Mouse (Mus musculus): ENCODE data around the gene Nemp1.

Gene Nemp1

GRCm38 (mm10) chr10:127666501-127667268 lies at the start of gene Nemp1:
Gene Nemp1 (plus strand): TSS chr10:127666901.
- DNase-seq = peak; percentile 91 to 94

- peak in 1 of 2 experiments; percentile 34 for DNase-seq
Observed at GRCm38 (mm10) chr10:127617294-127617693, 49.4 kb upstream of the Nemp1 start.

- DNase-seq = peak; percentile 33 to 53
Observed at GRCm38 (mm10) chr10:127618173-127618572, 48.5 kb upstream of the Nemp1 start.

DNA sequence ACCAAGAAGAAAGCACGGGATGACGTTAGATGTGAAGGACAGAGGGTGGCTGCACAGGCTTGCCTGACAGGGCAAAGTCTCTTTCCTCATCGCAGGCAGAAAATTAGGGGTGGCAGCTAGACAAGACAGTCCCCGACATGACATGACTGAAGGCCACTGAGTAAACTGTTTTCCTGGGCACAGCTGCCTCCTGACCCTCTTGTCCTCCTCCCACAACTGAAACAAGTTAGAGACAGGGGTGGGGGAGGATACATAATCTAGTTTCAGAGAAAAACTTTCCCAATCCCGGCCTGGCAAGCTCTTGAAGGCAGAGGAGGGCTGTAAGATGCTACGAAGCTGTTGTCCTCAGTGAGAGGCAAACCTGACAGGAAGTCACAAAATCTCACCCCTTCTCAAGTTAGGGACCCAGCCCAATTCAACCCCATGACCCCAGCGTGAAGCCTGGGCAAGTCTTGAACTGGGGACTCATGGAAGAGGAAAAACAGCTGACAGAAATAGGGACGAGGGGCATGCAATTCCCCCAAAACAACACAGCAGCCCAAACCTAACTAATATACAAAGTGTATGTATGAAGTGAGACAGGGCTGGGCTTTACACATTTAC lies 47.5 kb upstream of the Nemp1 start:
- DNase-seq = no peak

DNA sequence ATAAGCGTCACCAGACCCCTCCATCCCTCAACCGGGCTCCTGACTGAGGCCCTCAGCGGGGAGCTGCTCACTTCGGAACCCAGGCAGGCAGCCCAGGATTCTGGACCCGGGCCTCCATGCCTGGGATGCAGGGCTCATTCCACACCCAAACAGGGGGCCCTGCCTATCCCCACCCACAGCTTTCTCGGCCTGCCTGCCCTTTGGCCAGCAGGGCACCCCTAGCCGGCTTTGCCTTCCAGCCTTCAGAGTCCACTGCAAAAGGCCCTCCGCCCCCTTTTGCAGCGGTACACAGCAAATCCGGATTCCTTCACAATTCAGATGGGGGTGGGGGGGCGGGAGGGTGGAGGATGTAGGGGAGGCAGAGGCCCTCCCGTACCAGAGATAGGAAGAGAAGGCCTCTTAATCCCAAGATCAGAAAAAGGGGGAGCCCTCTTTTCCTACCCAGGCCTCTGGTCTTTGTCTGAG lies 46.7 kb upstream of the Nemp1 start:
- peak; percentile 60 to 72 for DNase-seq

DNA sequence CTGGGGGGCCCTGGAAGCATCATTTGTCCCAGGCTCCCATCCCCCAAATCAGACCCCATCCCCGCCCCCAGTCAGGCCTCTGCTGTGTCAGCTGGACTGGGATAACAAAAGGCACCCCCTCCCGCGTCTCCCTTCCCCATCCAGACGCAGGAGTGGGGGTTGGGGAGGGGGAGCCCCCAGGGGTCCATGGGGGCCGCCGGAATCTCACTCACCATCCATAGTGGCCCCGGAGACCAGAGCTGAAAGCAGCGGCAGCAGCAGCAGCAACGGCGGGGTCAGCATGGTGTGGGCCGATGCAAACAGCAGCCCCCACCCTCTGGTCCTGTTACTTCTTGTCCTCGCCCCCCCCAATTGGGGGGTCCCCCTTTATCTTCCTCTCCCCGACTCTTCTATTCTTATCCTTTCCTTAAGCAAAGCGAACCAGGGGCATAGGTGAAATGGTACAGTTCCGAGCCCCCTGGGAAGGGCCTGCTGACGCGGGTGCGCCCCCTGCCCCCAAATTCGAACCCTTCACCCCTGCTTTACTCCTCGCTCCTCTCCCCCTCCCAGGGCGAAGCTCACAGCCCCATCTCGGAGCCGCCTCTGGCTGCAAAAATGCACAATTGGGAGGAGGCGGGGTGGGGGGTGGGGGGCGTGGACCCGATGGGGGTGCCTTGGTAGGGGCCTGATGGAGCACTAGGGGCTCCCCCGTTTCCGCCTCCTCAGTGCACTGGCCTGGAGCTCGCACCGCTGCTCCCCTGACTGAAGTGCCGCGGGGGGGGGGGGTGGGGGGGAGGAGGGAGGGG lies 46.1 kb upstream of the Nemp1 start, which contains the start of gene Lrp1:
Gene Lrp1, minus strand, starts transcription at position 743 of the 785 bp plus-strand sequence.
- peak; percentile 61 to 75 for DNase-seq

DNA sequence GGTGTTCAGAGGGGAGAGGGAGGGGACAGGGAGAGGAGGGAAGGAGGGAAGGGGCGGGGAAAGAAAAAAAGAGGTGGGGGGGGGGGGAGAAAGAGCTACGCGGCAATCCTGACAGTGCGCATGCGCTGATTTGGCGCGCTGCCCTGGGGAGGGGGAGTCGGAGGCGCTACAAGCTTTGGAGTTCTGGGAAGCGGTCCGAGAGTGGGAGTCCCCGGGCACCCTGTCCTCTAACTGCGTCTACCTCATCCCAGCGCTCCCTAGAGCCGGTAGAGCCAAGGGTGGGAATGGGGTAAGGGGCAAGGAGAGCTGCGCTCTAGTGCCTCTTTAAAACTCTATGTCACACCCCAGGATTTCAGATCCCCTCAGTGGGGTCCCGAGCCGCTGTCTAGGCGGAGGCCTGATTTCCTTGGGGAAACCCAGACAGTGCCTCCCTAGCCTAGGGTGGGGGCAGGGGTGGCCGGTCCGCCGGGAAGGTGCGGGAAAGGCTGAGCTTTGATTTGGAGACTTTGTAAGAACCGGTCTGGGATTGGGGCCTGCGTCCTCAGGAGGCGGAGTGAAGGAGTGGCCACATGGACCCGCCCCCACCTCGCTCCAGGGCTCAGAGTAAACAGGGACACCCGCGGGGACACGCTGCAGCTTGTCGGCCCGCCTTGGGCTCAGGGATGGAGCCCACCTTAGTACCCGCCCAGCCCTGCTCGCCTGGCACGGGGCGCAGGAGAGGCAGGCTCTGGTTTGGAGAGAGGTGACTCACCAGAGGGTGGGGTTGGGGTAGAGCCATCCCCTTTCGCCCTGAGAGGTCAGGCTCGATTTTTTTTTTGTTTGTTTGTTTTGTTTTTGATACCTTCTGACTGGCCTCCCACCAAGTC lies 45.3 kb upstream of the Nemp1 start:
- DNase-seq = peak; percentile 91 to 95

DNA sequence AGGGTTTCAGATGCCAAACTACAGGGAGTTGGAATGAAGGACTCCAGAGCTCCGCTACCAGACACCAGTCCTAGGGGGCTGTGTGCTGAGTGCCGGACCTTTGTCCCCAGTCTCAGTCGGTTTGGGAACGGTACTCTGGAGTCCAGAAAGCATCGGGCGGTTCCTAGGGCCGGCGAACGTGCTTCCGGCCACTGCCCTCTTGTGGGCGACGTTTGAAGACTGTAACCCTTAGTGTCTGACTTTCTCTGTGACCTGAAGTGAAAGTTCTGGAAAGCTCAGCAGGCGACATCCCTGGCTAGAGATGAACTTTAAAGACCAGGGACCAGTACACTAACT lies 44.7 kb upstream of the Nemp1 start:
- peak; percentile 82 to 90 for DNase-seq

DNA sequence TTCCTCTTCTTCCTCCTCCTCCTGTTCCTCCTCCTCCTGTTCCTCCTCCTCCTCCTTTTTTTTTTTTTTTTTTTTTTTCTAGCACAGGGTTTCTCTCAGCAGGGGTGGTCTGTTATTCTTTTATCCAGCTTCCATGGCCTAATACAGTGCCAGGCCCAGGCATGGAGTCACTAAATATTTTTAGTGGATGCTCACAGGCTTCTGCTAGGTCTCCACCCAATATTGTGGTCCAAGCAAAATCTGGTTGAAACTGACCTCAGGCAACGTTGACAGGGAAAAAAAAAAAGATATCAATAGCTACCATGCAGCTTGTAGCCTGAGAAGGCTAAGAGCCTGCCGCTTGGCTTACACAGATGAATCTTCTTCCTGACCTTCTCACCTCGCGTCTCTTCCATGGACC lies 44.0 kb upstream of the Nemp1 start:
- DNase-seq = no peak

DNA sequence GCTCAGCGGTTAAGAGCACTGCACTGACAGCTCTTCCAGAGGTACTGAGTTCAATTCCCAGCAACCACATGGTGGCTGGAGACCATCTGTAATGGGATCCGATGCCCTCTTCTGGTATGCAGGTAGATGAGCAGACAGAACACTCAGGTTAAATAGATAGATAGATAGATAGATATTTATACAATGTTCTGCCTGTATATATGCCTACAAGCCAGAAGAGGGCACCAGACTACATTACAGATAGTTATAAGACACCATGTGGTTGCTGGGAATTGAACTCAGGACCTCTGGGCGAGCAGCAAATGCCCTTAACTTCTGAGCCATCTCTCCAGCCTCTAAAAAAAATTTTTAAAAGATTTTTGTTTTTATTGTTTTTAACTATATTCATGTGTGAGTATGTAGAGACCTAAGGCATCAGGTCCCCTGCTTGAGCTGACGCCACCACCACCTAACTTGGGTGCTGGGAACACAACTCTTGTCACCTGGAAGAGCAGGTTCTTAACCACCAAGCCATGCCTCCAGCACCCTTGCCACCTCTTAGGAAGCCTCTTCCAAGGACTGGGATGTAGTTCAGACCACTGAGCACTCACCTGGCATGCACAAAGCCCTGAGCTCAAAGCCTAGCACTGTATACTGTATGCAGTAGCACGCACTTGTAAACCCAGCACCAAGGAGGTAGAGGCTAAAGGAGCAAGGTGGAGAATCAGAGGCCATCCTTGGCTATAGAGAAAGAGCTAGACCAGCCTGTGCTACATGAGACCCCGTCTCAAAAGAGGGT lies 43.1 kb upstream of the Nemp1 start:
- DNase-seq = no peak

- peak in 1 of 2 experiments; percentile 30 for DNase-seq
Observed at GRCm38 (mm10) chr10:127626433-127626832, 40.3 kb upstream of the Nemp1 start.

DNA sequence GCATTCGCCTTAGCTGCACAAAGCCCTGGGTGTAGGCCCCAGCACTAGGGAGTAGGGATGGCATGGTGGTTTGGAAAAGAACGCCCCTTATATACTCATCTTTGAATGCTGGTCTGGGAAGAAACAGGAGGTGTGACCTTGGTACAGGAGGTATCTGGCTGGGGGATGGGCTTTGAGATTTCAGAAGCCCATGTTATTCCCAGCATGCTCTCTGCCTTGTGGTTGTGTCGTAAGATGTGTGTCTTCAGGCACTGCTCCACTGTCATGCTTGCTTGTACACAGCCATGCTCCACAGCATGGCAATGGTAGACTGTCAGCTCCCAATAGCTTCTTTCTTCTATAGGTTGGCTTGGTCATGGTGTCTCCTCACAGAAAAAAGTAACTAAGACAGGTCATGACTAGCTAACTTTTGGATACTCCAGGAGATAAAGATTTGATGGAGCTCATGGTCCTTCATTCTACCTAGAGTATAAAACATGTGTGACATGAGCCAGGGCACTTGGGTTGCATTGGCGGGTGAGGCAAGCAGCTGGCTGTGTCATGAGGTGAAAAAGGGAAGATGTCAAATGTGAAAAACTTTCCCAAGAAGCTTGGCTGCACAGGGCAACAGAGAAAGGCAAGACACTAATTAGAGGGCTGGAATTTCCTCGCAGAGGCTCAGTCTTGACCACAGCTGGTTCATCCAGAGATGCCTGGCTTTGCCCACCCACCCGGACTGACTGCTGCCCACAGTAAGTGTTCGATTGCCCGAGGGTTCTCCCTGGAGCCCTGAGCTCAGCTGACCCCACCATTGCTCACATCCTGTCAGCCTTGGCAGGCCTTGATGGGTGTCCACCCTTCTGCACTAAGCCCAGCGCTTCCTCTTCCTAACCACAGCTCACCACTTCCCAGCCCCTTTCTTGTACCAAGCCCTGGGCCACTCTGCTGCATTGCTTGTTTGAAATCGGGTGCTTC lies 35.2 kb upstream of the Nemp1 start:
- DNase-seq = no peak

DNA sequence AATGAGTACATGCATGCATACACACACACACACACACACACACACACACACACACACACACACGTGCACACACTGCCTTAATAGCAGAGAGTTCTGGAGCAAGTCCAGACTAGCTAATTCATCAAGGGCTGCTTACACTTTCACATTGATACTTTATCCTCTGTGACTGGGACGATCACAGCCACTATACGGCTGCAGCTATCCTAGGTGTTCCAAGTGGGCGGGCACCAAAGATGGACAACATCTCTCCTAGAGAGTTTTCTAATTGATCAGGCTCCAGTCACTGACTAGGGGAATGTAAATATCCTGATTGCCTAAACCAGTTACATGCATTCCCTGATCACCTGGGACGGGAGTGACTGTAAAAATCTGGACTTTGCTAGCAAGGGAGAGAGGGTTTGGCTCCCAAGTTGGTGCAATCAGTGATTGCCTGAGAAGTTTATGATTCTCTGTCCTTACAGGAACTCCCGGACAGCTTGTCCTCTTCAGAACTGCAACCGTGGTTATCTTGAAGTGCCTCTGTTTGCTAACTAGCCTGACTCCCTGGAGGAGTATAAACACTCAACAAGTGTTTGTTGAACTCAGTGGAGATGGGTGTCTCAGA lies 33.9 kb upstream of the Nemp1 start:
- DNase-seq = no peak

GRCm38 (mm10) chr10:127640421-127640820 lies 26.3 kb upstream of the Nemp1 start:
- DNase-seq = no peak

GRCm38 (mm10) chr10:127641861-127642771 lies 24.6 kb upstream of the Nemp1 start:
- DNase-seq = peak; percentile 97 to 98

DNA sequence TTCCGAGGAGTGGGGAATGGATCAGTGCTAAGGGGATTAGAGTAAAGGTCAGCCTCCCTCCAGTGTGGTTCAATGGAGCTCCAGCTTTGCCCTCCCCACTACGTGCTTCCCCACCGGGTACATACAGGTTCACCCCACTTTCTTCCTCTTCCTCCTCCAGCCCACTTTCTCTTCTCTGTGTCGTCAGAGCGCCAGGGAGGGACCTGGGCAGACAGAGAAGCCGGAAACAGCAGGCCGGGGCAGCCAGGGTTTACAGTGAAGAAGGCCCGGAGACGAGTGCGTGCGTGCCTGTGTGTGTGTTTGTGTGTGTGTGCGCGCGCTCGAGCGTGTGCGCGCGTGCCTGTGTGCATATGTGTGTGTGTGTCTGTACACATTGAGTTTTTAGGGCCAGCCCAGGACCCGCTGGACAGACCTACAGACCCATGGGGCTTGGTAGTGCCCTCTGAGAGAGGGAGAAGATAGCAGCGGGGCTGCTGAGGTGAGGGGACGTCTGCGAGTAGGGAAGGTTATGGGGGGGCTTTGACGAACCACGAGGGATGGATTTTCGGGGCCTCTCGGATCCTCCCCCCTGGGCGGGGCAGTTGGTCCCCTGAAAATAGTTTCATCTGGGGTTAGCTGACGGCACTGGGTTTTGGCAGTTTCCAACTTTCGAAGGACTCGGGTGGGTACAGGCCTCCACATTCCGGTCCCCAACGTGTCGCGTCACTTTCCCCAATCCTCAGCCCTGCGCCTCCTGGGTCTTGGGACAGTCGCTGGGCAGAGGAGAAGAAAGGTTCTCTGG lies 23.7 kb upstream of the Nemp1 start, which contains the start of gene Stat6:
Gene Stat6, plus strand, starts transcription at position 215 of the 781 bp plus-strand sequence.
- DNase-seq = peak; percentile 77 to 87

DNA sequence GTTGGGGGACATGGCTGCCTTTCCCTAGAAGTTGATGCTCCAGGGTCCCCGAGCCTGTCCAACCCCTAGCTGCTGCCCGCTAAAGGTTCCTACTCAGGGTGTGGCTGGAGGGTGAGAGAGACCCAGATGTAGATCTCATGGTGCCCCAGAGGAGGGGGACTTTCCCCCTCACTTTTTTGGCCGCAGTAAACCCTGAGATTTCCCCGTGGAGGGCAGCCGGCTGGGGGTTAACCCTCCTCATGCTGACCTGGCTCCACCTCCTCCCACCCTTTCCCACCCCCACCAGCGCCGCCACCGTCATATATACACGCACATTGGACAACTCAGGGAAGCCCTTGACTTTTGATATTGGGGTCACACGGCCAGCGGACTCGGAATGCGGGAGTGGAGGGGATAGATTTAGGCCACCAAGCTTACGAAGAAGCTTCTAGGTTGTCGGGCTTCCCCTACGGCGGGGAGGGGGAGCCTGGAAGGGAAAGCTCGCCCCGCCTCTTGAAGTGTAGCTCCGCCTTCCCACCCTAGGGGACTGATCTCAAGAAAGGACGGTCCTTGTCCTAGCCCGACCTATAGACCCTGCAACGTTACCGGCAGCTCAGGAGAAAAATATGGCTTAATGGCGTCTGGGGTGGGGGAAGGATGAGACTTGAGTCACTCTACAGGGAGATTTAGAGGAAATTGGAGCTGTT lies 23.0 kb upstream of the Nemp1 start:
- peak; percentile 84 to 88 for DNase-seq
